Mouse (Mus musculus): ENCODE data around the gene Uqcr11. TPM values are rescaled to one million over a fixed set of nuclear protein-coding genes. Genes with fewer than 3 reads are reported as not detected.

Gene Uqcr11
- total and polyA plus RNA-seq, 2 experiments from 2014 or later, result 391 to 981 TPM

GRCm38 (mm10) chr10:80396822-80397523 lies 9.7 kb downstream of the Uqcr11 start:
- H3K4me2 ChIP-seq (ENCODE audit: low read depth, low read length), result peak overlapping the region; percentile 78
- 0 out of 2 replicates have a peak, but pooled peaks cover 13% of the 10 kb centered on the region for H3K4me1 ChIP-seq (ENCODE audit: insufficient read depth, low read length)
- WGBS, result 84% methylated on average over 11 of the region's 11 CpGs
- H3K27ac ChIP-seq, result peak overlapping the region; percentile 99; the same call in 1 of the 2 replicates
- H3K27me3 ChIP-seq (ENCODE audit: insufficient read depth, low read length), result no peaks in the 10 kb centered on the region
- no peaks in the 10 kb centered on the region for H3K9me3 ChIP-seq (ENCODE audit: low read length)
- H3K36me3 ChIP-seq (ENCODE audit: insufficient read depth, low read length), result peaks cover 32% of the 10 kb centered on the region; the same call in 1 of the 2 replicates
- H3K9ac ChIP-seq (replicated peaks; ENCODE audit: low read length), result peak overlapping the region; percentile 87; the same call in 1 of the 2 replicates
- no peak for TF ChIP-seq CTCF (IDR thresholded peaks at IDR 0.05; ENCODE audit: low read depth)
- no peak for ATAC-seq
- H3K4me3 ChIP-seq (ENCODE audit: low read length), result no peak overlapping the region
- no peak for DNase-seq (ENCODE audit: low spot score)

- H3K4me1 ChIP-seq (ENCODE audit: insufficient read depth, low read length), result 0 out of 2 replicates have a peak, but pooled peaks cover 13% of the 10 kb centered on the region
- H3K27me3 ChIP-seq (ENCODE audit: insufficient read depth, low read length), result no peaks in the 10 kb centered on the region
- no peak overlapping the region for H3K9ac ChIP-seq (replicated peaks; ENCODE audit: low read length)
- H3K9me3 ChIP-seq (ENCODE audit: low read length), result no peaks in the 10 kb centered on the region
- H3K4me2 ChIP-seq (ENCODE audit: low read depth, low read length), result no peak overlapping the region
- no peak for ATAC-seq
- no peak overlapping the region for H3K27ac ChIP-seq
- WGBS, result 94% methylated on average over 35 of the region's 35 CpGs
- DNase-seq (ENCODE audit: low spot score), result no peak
- H3K4me3 ChIP-seq (ENCODE audit: low read length), result no peak overlapping the region
- H3K36me3 ChIP-seq (ENCODE audit: insufficient read depth, low read length), result peaks cover 38% of the 10 kb centered on the region; the same call in 1 of the 2 replicates
- no peak for TF ChIP-seq CTCF (IDR thresholded peaks at IDR 0.05; ENCODE audit: low read depth)
These were observed 11.5 kb downstream of the Uqcr11 start for GRCm38 (mm10) chr10:80395025-80395627.

GRCm38 (mm10) chr10:80392687-80393086 lies 13.9 kb downstream of the Uqcr11 start:
- Histone ChIP-seq H3K27me3 (ENCODE audit: insufficient read depth, low read length) (no peaks in the 10 kb centered on the region), H3K4me2 (ENCODE audit: low read depth, low read length) (no peak overlapping the region), H3K27ac (no peak overlapping the region), H3K4me1 (ENCODE audit: insufficient read depth, low read length) (peaks cover 15% of the 10 kb centered on the region; the same call in 1 of the 2 replicates), H3K36me3 (ENCODE audit: insufficient read depth, low read length) (peaks cover 38% of the 10 kb centered on the region; the same call in 1 of the 2 replicates), H3K9me3 (ENCODE audit: low read length) (no peaks in the 10 kb centered on the region), H3K4me3 (ENCODE audit: low read length) (no peak overlapping the region), H3K9ac (replicated peaks; ENCODE audit: low read length) (no peak overlapping the region)
- ATAC-seq, result no peak
- 94% methylated on average over 5 of the region's 5 CpGs for WGBS
- TF ChIP-seq CTCF (IDR thresholded peaks at IDR 0.05; ENCODE audit: low read depth), result no peak
- no peak for DNase-seq (ENCODE audit: low spot score)

- Histone ChIP-seq H3K36me3 (ENCODE audit: insufficient read depth, low read length) (peaks cover 38% of the 10 kb centered on the region; the same call in 1 of the 2 replicates), H3K9ac (replicated peaks; ENCODE audit: low read length) (no peak overlapping the region)
- WGBS, result 85% methylated on average over 9 of the region's 9 CpGs
These were observed 15.9 kb downstream of the Uqcr11 start for GRCm38 (mm10) chr10:80390697-80391096.

GRCm38 (mm10) chr10:80389185-80389708 lies 17.4 kb downstream of the Uqcr11 start:
- Histone ChIP-seq H3K9ac (replicated peaks; ENCODE audit: low read length) (no peak overlapping the region), H3K4me1 (ENCODE audit: insufficient read depth, low read length) (peaks cover 13% of the 10 kb centered on the region), H3K27me3 (ENCODE audit: insufficient read depth, low read length) (no peaks in the 10 kb centered on the region), H3K4me3 (ENCODE audit: low read length) (no peak overlapping the region), H3K4me2 (ENCODE audit: low read depth, low read length) (no peak overlapping the region), H3K27ac (no peak overlapping the region), H3K9me3 (ENCODE audit: low read length) (no peaks in the 10 kb centered on the region), H3K36me3 (ENCODE audit: insufficient read depth, low read length) (peaks cover 28% of the 10 kb centered on the region; the same call in 1 of the 2 replicates)
- no peak for DNase-seq (ENCODE audit: low spot score)
- ATAC-seq, result no peak
- 75% methylated on average over 4 of the region's 4 CpGs for WGBS
- TF ChIP-seq CTCF (IDR thresholded peaks at IDR 0.05; ENCODE audit: low read depth), result no peak

More at GRCm38 (mm10) chr10:80390697-80391096, 15.9 kb downstream of the Uqcr11 start:
- peaks cover 6% of the 10 kb centered on the region; the same call in 1 of the 2 replicates for H3K4me1 ChIP-seq (ENCODE audit: insufficient read depth, low read length)
- H3K27ac ChIP-seq, result no peak overlapping the region
- no peaks in the 10 kb centered on the region for H3K9me3 ChIP-seq (ENCODE audit: low read length)
- no peak overlapping the region for H3K4me3 ChIP-seq (ENCODE audit: low read length)
- H3K27me3 ChIP-seq (ENCODE audit: insufficient read depth, low read length), result no peaks in the 10 kb centered on the region
- H3K4me2 ChIP-seq (ENCODE audit: low read depth, low read length), result no peak overlapping the region
- no peak for DNase-seq (ENCODE audit: low spot score)
- no peak for TF ChIP-seq CTCF (IDR thresholded peaks at IDR 0.05; ENCODE audit: low read depth)
- ATAC-seq, result no peak

- Histone ChIP-seq H3K4me2 (ENCODE audit: low read depth, low read length) (no peak overlapping the region), H3K9ac (replicated peaks; ENCODE audit: low read length) (no peak overlapping the region), H3K4me1 (ENCODE audit: insufficient read depth, low read length) (peaks cover 18% of the 10 kb centered on the region), H3K9me3 (ENCODE audit: low read length) (no peaks in the 10 kb centered on the region), H3K36me3 (ENCODE audit: insufficient read depth, low read length) (peaks cover 23% of the 10 kb centered on the region; the same call in 1 of the 2 replicates), H3K27me3 (ENCODE audit: insufficient read depth, low read length) (no peaks in the 10 kb centered on the region), H3K27ac (no peak overlapping the region), H3K4me3 (ENCODE audit: low read length) (no peak overlapping the region)
- DNase-seq (ENCODE audit: low spot score) (no peak), ATAC-seq (no peak)
- TF ChIP-seq CTCF (IDR thresholded peaks at IDR 0.05; ENCODE audit: low read depth), result no peak
- 38% methylated on average over 2 of the region's 2 CpGs for WGBS
These were observed 17.9 kb downstream of the Uqcr11 start for GRCm38 (mm10) chr10:80388731-80389130.

Measured in hindbrain, postnatal 0 days (tissue).